ENCODE assay signal across 22 mouse cellular contexts in the genomic region with DNA sequence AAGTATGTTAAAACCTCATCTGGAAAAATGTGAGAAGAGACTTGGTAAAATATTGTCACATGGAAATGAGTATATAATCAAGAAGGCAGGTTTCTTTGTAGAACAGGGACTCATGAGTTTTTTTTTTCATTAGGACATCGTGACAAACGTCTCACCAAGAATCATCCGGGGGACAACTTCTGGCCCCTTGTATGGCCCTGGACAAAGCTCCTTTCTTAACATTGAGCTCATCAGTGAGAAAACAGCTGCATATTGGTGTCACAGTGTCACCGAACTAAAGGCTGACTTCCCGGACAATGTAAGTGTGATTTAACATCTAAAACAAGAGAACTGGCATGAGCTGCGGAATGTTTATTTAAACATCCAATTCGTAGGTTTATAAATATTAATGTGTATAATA.
"Had no signal": no experiment of that assay in that cellular context is flagged by ENCODE, and none has a peak within 500 bp of the region (broad histone marks: within the 10 kb centered on the region; RNA-seq: fewer than 3 reads in every experiment).

No protein-coding gene starts in this region.

- H3K27me3 ChIP-seq: intestine, embryonic 15.5 days; kidney, embryonic 15.5 days; limb, embryonic 13.5 days; liver, embryonic 12.5 days; liver, embryonic 15.5 days; lung, embryonic 15.5 days; megakaryocyte, embryonic 14.5 days; neural tube, embryonic 12.5 days had no signal

- H3K36me3 ChIP-seq: intestine, embryonic 15.5 days; kidney, embryonic 15.5 days; limb, embryonic 10.5 days; limb, embryonic 13.5 days; liver, embryonic 12.5 days; liver, embryonic 15.5 days; lung, embryonic 15.5 days; midbrain, embryonic 12.5 days; neural tube, embryonic 12.5 days had no signal

- H3K9ac ChIP-seq: intestine, embryonic 15.5 days; kidney, embryonic 15.5 days; limb, embryonic 13.5 days; liver, embryonic 12.5 days; liver, embryonic 15.5 days; lung, embryonic 15.5 days; midbrain, embryonic 12.5 days; neural tube, embryonic 12.5 days had no signal

- ATAC-seq: intestine, embryonic 15.5 days; liver, embryonic 12.5 days; midbrain, embryonic 16.5 days had no signal

- H3K4me2 ChIP-seq: intestine, embryonic 15.5 days; kidney, embryonic 15.5 days; limb, embryonic 13.5 days; liver, embryonic 12.5 days; liver, embryonic 15.5 days; lung, embryonic 15.5 days; midbrain, embryonic 12.5 days; neural tube, embryonic 12.5 days had no signal

- H3K9me3 ChIP-seq: intestine, embryonic 15.5 days; kidney, embryonic 15.5 days; limb, embryonic 10.5 days; limb, embryonic 13.5 days; liver, embryonic 12.5 days; liver, embryonic 15.5 days; lung, embryonic 15.5 days; midbrain, embryonic 12.5 days; neural tube, embryonic 12.5 days had no signal

- DNase-seq: kidney, adult 11 months; kidney, adult 8-10 months; kidney, postnatal 10 days; kidney, postnatal 4 days; liver; lung, adult 18-20 months; lung, postnatal 10 days; lung, postnatal 36 days; thymus, postnatal 36 days had no signal

- H3K4me1 ChIP-seq: intestine, embryonic 15.5 days; kidney, embryonic 15.5 days; limb, embryonic 10.5 days; limb, embryonic 13.5 days; liver, embryonic 12.5 days; liver, embryonic 15.5 days; lung, embryonic 15.5 days; megakaryocyte, embryonic 14.5 days; neural tube, embryonic 12.5 days had no signal

- H3K4me3 ChIP-seq: intestine, embryonic 15.5 days; kidney, embryonic 15.5 days; limb, embryonic 10.5 days; limb, embryonic 13.5 days; liver, embryonic 12.5 days; liver, embryonic 15.5 days; lung, embryonic 15.5 days; megakaryocyte, embryonic 14.5 days; midbrain, embryonic 12.5 days; myocyte; neural tube, embryonic 12.5 days had no signal

- H3K27ac ChIP-seq: intestine, embryonic 15.5 days; kidney, embryonic 15.5 days; limb, embryonic 10.5 days; limb, embryonic 13.5 days; liver, embryonic 12.5 days; liver, embryonic 15.5 days; lung, embryonic 15.5 days; midbrain, embryonic 12.5 days; neural tube, embryonic 12.5 days; stomach, postnatal 0 days had no signal
